Mouse (Mus musculus) spleen, adult 2 months (tissue): ENCODE results near the gene Hmgn1. TPM values are rescaled to one million over a fixed set of nuclear protein-coding genes. Genes with fewer than 3 reads are reported as not detected.
A peak's percentile ranks its signal among the peaks of the same experiment; 100 is the strongest.

ENCODE experiments used
- DNase-seq, 2 experiments: peaks; one replicate each; pipeline versions ENCODE4 v3.0.0 to v3.0.0-alpha.2; 2012 to 2021; ENCODE audit warnings: low spot score in 2 of 2, low read depth in 1 of 2
- H3K27ac ChIP-seq: fragments of 200-500 bp; 2 replicates; pipeline ENCODE4 v1.5.1; 2012; ENCODE audit warnings: low read length, inconsistent platforms; ENCODE audit not compliant: insufficient read depth
- H3K27me3 ChIP-seq: fragments of 200-500 bp; 2 replicates; pipeline ENCODE4 v1.6.1; 2012; ENCODE audit warnings: mild to moderate bottlenecking, moderate library complexity, low read length, inconsistent platforms; ENCODE audit not compliant: control insufficient read depth, insufficient read depth
- H3K36me3 ChIP-seq: fragments of 200-500 bp; 2 replicates; pipeline ENCODE4 v1.6.1; 2012; ENCODE audit warnings: mild to moderate bottlenecking, low read length, inconsistent platforms; ENCODE audit not compliant: control insufficient read depth, insufficient read depth
- H3K4me1 ChIP-seq: fragments of 200-500 bp; 2 replicates; pipeline ENCODE4 v1.6.1; 2011; ENCODE audit warnings: inconsistent platforms; ENCODE audit not compliant: control insufficient read depth, insufficient read depth, insufficient read length
- H3K4me3 ChIP-seq: fragments of 200-500 bp; 2 replicates; pipeline ENCODE4 v1.5.1; 2011; ENCODE audit warnings: mild to moderate bottlenecking, inconsistent platforms; ENCODE audit not compliant: insufficient read depth, insufficient read length; ENCODE audit errors: extremely low read depth
- CTCF ChIP-seq: fragments of 200-500 bp; IDR thresholded peaks from 2 replicates; pipeline ENCODE4 v1.5.1; 2011; ENCODE audit warnings: mild to moderate bottlenecking, inconsistent platforms; ENCODE audit not compliant: insufficient read depth, insufficient read length, insufficient replicate concordance; ENCODE audit errors: extremely low read depth
- POLR2A ChIP-seq: fragments of 200-500 bp; IDR thresholded peaks from 2 replicates; pipeline ENCODE4 v1.6.1; 2011; ENCODE audit warnings: low read depth, low read length, inconsistent platforms
- WGBS: fragments of 180-500 bp; shearing (Covaris S2); methylation state at CpG from one replicate; pipeline ENCODE4 v1.1.7; 2018; 5-methylcytosine and 5-hydroxymethylcytosine counted together
- polyA plus RNA-seq: library from polyadenylated mRNA; depleted of rRNA; stranded (reverse); fragments of >200 nt; gene quantifications from 2 replicates; pipeline ENCODE4 v1.2.3, GENCODE M21; 2012

The Hmgn1 gene
- polyA plus RNA-seq, 1 experiment, result 19.9 TPM

- peak overlapping the region; percentile 57; the same call in 1 of the 2 replicates for H3K4me3 ChIP-seq
- H3K36me3 ChIP-seq, result no peaks in the 10 kb centered on the region
- H3K4me1 ChIP-seq, result peaks cover 5% of the 10 kb centered on the region; the same call in 1 of the 2 replicates
- no peak for DNase-seq
- WGBS, result 74% methylated on average over 20 of the region's 20 CpGs
- peaks cover 6% of the 10 kb centered on the region for H3K27me3 ChIP-seq
- no peak overlapping the region for H3K27ac ChIP-seq
- TF ChIP-seq POLR2A (no peak), CTCF (no peak)
These were observed 32.3 kb upstream of the Hmgn1 start for GRCm38 (mm10) chr16:96159794-96160346.

DNA sequence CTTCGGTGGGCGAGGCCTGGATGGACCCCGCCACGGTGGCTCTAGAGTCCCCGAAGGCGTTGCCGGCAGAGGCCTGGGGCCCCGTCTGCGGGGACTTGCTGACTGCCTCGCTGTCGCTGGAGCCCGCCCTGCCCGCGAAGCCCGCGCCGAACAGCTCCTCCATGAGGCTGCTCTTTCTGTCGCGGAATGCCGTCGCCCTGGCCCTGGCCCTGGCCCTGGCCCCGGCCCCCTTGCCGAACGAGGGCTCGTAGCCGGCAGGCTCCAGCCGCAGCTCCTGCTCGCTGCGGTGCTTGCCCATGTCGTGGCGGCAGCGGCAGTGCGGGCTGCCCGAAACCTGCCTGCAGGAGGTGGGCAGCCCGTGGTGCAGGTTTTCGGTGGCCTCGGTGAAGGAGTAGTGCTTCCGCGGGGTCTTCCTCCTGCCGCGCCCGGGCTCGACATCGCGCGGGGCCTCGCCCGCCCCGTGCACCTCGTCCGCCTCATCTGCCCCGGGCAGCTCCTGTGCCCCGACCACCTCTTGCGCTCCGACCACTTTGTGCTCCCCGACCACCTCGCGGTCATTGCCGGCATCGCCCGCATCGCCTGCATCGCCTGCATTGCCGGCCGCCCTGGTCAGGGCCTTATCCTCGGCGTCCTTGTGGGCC is 31.7 kb upstream of the Hmgn1 start:
- 2% methylated on average over 63 of the region's 67 CpGs for WGBS
- peak overlapping the region; percentile 57; the same call in 1 of the 2 replicates for H3K4me3 ChIP-seq
- DNase-seq, result peak in 1 of 2 experiments; percentile 11
- H3K36me3 ChIP-seq, result no peaks in the 10 kb centered on the region
- TF ChIP-seq CTCF (peak; percentile 22; the same call in 1 of the 2 replicates), POLR2A (no peak)
- H3K4me1 ChIP-seq, result peaks cover 5% of the 10 kb centered on the region; the same call in 1 of the 2 replicates
- peaks cover 6% of the 10 kb centered on the region for H3K27me3 ChIP-seq
- no peak overlapping the region for H3K27ac ChIP-seq

- TF ChIP-seq CTCF (no peak), POLR2A (no peak)
- H3K27ac ChIP-seq, result no peak overlapping the region
- peaks cover 5% of the 10 kb centered on the region; the same call in 1 of the 2 replicates for H3K4me1 ChIP-seq
- H3K27me3 ChIP-seq, result peaks cover 6% of the 10 kb centered on the region
- no peaks in the 10 kb centered on the region for H3K36me3 ChIP-seq
- no peak for DNase-seq
- 89% methylated on average over 12 of the region's 12 CpGs for WGBS
- H3K4me3 ChIP-seq, result peak overlapping the region; percentile 57; the same call in 1 of the 2 replicates
These were observed 31.1 kb upstream of the Hmgn1 start for GRCm38 (mm10) chr16:96158511-96159080.

DNA sequence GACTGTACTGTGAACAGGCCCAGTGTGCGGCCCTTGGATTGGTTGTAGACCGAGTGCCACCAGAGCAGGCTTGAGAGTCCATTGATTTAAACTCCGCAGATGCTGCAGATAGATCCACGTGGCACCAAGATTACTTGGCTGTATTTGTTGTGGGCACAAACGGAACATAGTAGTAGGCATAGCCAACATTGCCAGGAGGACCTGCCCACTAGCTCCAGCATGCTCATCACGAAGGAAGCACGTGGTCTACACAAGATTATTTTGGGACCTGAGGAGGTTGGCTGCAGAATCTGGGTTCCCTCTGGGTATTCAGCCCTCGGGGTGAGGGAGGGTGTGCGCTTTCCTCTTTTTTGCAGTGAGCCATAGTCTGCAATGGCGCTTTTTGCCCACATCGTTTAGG is 29.6 kb upstream of the Hmgn1 start:
- Histone ChIP-seq H3K4me3 (no peak overlapping the region), H3K4me1 (peaks cover 5% of the 10 kb centered on the region; the same call in 1 of the 2 replicates), H3K27ac (no peak overlapping the region), H3K36me3 (no peaks in the 10 kb centered on the region), H3K27me3 (peaks cover 6% of the 10 kb centered on the region)
- TF ChIP-seq CTCF (no peak), POLR2A (no peak)
- 66% methylated on average over 11 of the region's 11 CpGs for WGBS
- no peak for DNase-seq

DNA sequence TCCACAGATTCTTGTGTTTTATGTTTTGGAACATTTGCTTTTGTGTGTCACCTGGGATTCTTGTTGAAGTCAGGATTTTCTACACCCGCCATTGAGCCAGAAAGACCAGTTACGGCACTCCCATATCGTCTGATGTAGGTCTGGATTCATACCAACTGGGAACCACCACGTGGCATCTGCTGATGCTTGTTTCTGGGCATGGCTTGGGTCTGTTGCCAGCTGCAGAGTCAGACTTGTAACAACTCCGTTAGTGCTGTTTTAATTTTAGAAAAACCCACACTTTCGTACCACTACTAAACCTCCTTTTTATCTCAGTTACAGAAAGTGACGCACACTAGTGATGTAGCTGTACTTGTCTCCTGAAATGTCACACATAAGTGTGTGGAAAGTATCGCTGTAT is 28.5 kb upstream of the Hmgn1 start:
- WGBS, result 85% methylated on average over 8 of the region's 8 CpGs
- Histone ChIP-seq H3K36me3 (no peaks in the 10 kb centered on the region), H3K27me3 (peaks cover 6% of the 10 kb centered on the region), H3K4me3 (no peak overlapping the region), H3K27ac (no peak overlapping the region), H3K4me1 (peaks cover 5% of the 10 kb centered on the region; the same call in 1 of the 2 replicates)
- no peak for TF ChIP-seq POLR2A
- TF ChIP-seq CTCF, result no peak
- DNase-seq, result no peak

DNA sequence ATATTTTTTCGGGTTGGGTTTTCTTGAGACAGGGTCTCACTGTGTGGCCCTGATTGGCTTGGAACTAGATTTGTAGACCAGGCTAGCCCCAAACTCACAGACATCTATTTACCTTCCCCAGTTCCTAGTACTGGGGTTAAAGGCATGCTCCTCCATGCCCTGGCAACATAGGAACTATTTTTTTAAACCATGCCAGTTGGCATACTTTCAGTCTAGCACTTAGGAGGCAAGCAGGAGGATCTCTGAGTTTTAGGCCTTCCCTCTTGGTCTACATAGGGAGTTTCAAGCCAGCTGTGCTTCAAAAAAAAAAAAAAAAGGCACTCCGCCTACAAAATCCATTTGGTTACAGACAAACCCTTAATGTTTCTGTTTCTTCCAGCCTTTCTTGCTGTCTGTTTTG is 26.9 kb upstream of the Hmgn1 start:
- 91% methylated on average over 2 of the region's 2 CpGs for WGBS
- DNase-seq, result no peak
- H3K4me1 ChIP-seq, result peaks cover 4% of the 10 kb centered on the region; the same call in 1 of the 2 replicates
- no peak overlapping the region for H3K4me3 ChIP-seq
- no peak overlapping the region for H3K27ac ChIP-seq
- TF ChIP-seq CTCF (no peak), POLR2A (no peak)
- no peaks in the 10 kb centered on the region for H3K36me3 ChIP-seq
- peaks cover 6% of the 10 kb centered on the region for H3K27me3 ChIP-seq
